Mouse (Mus musculus): ENCODE measurements at regions not wholly inside any gene's neighbourhood (a gene's known extent, or its start where the extent isn't known, plus 50 kb on each side); places are given as distances from the start of the nearest gene placed in this dataset.

GRCm38 (mm10) chr4:100616161-100616915 is 137.7 kb downstream of the Ube2u start:
- Histone ChIP-seq H3K27me3 (ENCODE audit: control insufficient read depth, insufficient read depth, low read length) (no peaks in the 10 kb centered on the region), H3K36me3 (ENCODE audit: control insufficient read depth, insufficient read depth, low read length) (no peaks in the 10 kb centered on the region), H3K4me3 (ENCODE audit: control insufficient read depth, low read depth, low read length) (no peak overlapping the region), H3K4me1 (ENCODE audit: control insufficient read depth, insufficient read depth, low read length) (no peaks in the 10 kb centered on the region), H3K27ac (ENCODE audit: control insufficient read depth, insufficient read depth, low read depth, low read length) (no peak overlapping the region)
- TF ChIP-seq CTCF (IDR thresholded peaks at IDR 0.05; ENCODE audit: control insufficient read depth, insufficient read depth, insufficient replicate concordance, low read depth, low read length) (no peak), POLR2A (IDR thresholded peaks at IDR 0.05; ENCODE audit: control insufficient read depth, low read depth, low read length) (no peak)

- Histone ChIP-seq H3K36me3 (ENCODE audit: control insufficient read depth, insufficient read depth, low read length) (no peaks in the 10 kb centered on the region), H3K27ac (ENCODE audit: control insufficient read depth, insufficient read depth, low read depth, low read length) (no peak overlapping the region), H3K27me3 (ENCODE audit: control insufficient read depth, insufficient read depth, low read length) (no peaks in the 10 kb centered on the region), H3K4me1 (ENCODE audit: control insufficient read depth, insufficient read depth, low read length) (no peaks in the 10 kb centered on the region), H3K4me3 (ENCODE audit: control insufficient read depth, low read depth, low read length) (no peak overlapping the region)
- TF ChIP-seq CTCF (IDR thresholded peaks at IDR 0.05; ENCODE audit: control insufficient read depth, insufficient read depth, insufficient replicate concordance, low read depth, low read length) = no peak
- no peak for TF ChIP-seq POLR2A (IDR thresholded peaks at IDR 0.05; ENCODE audit: control insufficient read depth, low read depth, low read length)
These were observed 138.4 kb downstream of the Ube2u start for GRCm38 (mm10) chr4:100616916-100617488.

GRCm38 (mm10) chr4:100624656-100625055 is 146.0 kb downstream of the Ube2u start:
- Histone ChIP-seq H3K4me3 (ENCODE audit: control insufficient read depth, low read depth, low read length) (no peak overlapping the region), H3K27ac (ENCODE audit: control insufficient read depth, insufficient read depth, low read depth, low read length) (no peak overlapping the region), H3K4me1 (ENCODE audit: control insufficient read depth, insufficient read depth, low read length) (no peaks in the 10 kb centered on the region), H3K27me3 (ENCODE audit: control insufficient read depth, insufficient read depth, low read length) (no peaks in the 10 kb centered on the region), H3K36me3 (ENCODE audit: control insufficient read depth, insufficient read depth, low read length) (no peaks in the 10 kb centered on the region)
- TF ChIP-seq POLR2A (IDR thresholded peaks at IDR 0.05; ENCODE audit: control insufficient read depth, low read depth, low read length) (no peak), CTCF (IDR thresholded peaks at IDR 0.05; ENCODE audit: control insufficient read depth, insufficient read depth, insufficient replicate concordance, low read depth, low read length) (no peak)

DNA sequence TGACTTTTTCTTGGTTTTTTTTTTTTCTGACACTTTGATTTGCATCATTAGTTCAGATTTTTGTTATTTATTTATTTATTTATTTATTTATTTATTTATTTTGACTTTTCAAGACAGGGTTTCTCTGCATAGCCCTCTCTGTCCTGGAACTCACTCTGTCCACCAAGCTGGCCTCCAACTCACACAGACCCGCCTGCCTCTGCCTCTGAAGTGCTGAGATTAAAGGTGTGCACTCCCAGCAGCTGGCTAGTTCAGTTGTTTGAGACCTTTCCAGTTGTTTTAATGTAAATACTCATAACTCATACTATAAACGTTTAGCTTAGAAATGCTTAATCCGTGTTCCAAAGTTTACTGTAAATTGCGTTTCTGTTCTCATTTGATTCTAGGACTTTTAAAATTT is 147.9 kb downstream of the Ube2u start:
- Histone ChIP-seq H3K4me1 (ENCODE audit: control insufficient read depth, insufficient read depth, low read length) (no peaks in the 10 kb centered on the region), H3K4me3 (ENCODE audit: control insufficient read depth, low read depth, low read length) (no peak overlapping the region), H3K27me3 (ENCODE audit: control insufficient read depth, insufficient read depth, low read length) (no peaks in the 10 kb centered on the region), H3K27ac (ENCODE audit: control insufficient read depth, insufficient read depth, low read depth, low read length) (no peak overlapping the region), H3K36me3 (ENCODE audit: control insufficient read depth, insufficient read depth, low read length) (no peaks in the 10 kb centered on the region)
- no peak for TF ChIP-seq CTCF (IDR thresholded peaks at IDR 0.05; ENCODE audit: control insufficient read depth, insufficient read depth, insufficient replicate concordance, low read depth, low read length)
- TF ChIP-seq POLR2A (IDR thresholded peaks at IDR 0.05; ENCODE audit: control insufficient read depth, low read depth, low read length) = no peak

- no peak overlapping the region for H3K4me3 ChIP-seq (ENCODE audit: control insufficient read depth, low read depth, low read length)
- H3K36me3 ChIP-seq (ENCODE audit: control insufficient read depth, insufficient read depth, low read length) = no peaks in the 10 kb centered on the region
- no peaks in the 10 kb centered on the region for H3K27me3 ChIP-seq (ENCODE audit: control insufficient read depth, insufficient read depth, low read length)
- no peak overlapping the region for H3K27ac ChIP-seq (ENCODE audit: control insufficient read depth, insufficient read depth, low read depth, low read length)
- TF ChIP-seq CTCF (IDR thresholded peaks at IDR 0.05; ENCODE audit: control insufficient read depth, insufficient read depth, insufficient replicate concordance, low read depth, low read length) = no peak
- TF ChIP-seq POLR2A (IDR thresholded peaks at IDR 0.05; ENCODE audit: control insufficient read depth, low read depth, low read length) = no peak
- H3K4me1 ChIP-seq (ENCODE audit: control insufficient read depth, insufficient read depth, low read length) = no peaks in the 10 kb centered on the region
These were observed 142.1 kb upstream of the Cachd1 start for GRCm38 (mm10) chr4:100634388-100634787.

GRCm38 (mm10) chr4:100637597-100637996 is 138.9 kb upstream of the Cachd1 start:
- Histone ChIP-seq H3K4me3 (ENCODE audit: control insufficient read depth, low read depth, low read length) (no peak overlapping the region), H3K27ac (ENCODE audit: control insufficient read depth, insufficient read depth, low read depth, low read length) (no peak overlapping the region), H3K27me3 (ENCODE audit: control insufficient read depth, insufficient read depth, low read length) (no peaks in the 10 kb centered on the region), H3K4me1 (ENCODE audit: control insufficient read depth, insufficient read depth, low read length) (peaks cover 3% of the 10 kb centered on the region; the same call in 1 of the 2 replicates), H3K36me3 (ENCODE audit: control insufficient read depth, insufficient read depth, low read length) (no peaks in the 10 kb centered on the region)
- TF ChIP-seq CTCF (IDR thresholded peaks at IDR 0.05; ENCODE audit: control insufficient read depth, insufficient read depth, insufficient replicate concordance, low read depth, low read length) (no peak), POLR2A (IDR thresholded peaks at IDR 0.05; ENCODE audit: control insufficient read depth, low read depth, low read length) (no peak)

DNA sequence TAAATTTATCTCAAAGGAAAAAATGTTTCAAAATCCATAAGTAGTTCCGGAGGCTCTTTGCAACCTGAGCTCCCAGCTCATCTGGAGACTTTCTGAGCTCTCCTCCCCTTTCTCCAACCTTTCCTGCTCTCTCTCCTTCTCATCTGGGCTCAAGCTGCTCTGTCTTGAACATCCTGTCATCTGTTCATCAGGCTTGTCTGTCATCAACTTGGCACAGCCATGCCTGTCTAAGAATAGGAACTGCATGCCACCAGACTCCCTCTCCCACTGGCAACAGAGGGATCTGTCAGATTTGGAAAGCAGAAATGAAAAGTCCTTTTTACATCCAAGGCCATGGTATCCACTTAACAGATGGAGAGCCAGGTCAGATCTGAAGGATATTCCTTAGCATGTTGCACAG is 115.3 kb upstream of the Cachd1 start:
- Histone ChIP-seq H3K27ac (ENCODE audit: control insufficient read depth, insufficient read depth, low read depth, low read length) (no peak overlapping the region), H3K4me1 (ENCODE audit: control insufficient read depth, insufficient read depth, low read length) (peaks cover 4% of the 10 kb centered on the region; the same call in 1 of the 2 replicates), H3K4me3 (ENCODE audit: control insufficient read depth, low read depth, low read length) (no peak overlapping the region), H3K36me3 (ENCODE audit: control insufficient read depth, insufficient read depth, low read length) (no peaks in the 10 kb centered on the region), H3K27me3 (ENCODE audit: control insufficient read depth, insufficient read depth, low read length) (no peaks in the 10 kb centered on the region)
- no peak for TF ChIP-seq CTCF (IDR thresholded peaks at IDR 0.05; ENCODE audit: control insufficient read depth, insufficient read depth, insufficient replicate concordance, low read depth, low read length)
- TF ChIP-seq POLR2A (IDR thresholded peaks at IDR 0.05; ENCODE audit: control insufficient read depth, low read depth, low read length) = no peak

Data from testis, adult 2 months (tissue).